Mouse (Mus musculus): ENCODE results near the gene Haspin. TPM values are rescaled to one million over a fixed set of nuclear protein-coding genes. Genes with fewer than 3 reads are reported as not detected.

The Haspin gene
- total and polyA plus RNA-seq, 3 experiments = 15.7 to 27.0 (median 18.6) TPM

DNA sequence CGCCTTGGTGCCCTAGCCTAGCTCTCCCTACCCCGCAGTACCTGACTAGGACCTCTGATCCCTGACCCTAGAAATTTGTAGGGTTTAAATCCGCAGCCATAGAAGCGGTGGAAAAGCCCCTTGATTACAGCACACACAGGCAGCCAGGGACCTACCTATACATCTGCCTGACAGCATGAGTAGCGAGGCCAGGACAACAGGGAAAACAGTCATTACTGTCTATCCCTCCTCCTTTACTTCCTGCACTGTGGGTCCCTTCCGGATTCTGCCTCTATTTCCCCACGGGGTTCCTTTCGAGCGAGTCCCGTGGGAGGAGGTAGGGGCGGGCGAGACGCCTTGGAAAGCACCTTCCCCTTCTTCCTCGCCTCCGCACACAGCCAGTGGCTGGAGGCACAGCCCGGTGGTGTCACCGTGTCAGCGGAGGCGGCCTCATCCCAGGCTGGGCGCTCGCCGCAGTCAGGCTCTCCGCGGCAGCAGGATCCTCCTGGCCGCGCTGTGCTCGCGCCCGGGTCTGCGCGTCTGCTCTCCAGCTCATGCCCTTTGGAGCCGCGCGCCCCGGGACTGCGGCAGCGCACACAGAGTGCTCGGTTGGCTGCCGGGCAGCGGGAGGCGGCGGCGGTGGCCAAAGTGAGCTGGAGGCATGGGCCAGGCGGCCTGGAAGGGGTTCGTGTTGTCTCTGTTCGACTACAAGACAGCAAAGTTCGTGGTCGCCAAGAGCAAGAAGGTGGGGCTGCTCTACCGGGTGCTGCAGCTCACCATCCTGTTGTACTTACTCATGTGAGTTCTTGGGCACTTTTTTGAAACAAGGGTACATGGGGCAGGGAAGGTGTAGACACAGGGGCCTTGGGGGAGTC, 22.1 kb upstream of the Haspin start, which contains the start of gene P2rx5:
Gene P2rx5, plus strand, starts transcription at position 465 of the 854 bp plus-strand sequence.
- peaks cover 53% of the 10 kb centered on the region for H3K27me3 ChIP-seq (replicated peaks)

DNA sequence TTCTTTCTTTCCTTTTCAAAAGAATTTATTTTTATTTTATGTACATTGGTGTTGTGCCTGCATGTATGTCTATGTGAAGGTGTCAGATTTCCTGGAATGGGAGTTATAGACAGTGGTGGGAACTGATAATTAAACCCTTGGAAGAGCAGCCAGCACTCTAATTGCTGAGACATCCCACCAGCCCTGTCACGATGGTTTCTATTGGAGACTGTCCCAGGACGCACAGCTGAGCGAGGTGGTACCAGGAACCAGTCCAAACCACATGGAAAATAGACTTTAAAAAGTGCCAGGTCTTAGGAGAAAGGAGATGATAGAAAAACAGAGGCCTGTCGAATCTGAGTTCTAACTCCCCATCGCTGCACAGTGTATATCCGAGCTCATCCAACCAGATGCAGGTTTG, 17.0 kb upstream of the Haspin start:
- in situ Hi-C loops (cut with MboI; ENCODE audit: low pct_ligation_motif_present, low pct_unique_long_range_greater_than_20kb, low sequenced_read_pairs) (no loop called here), dilution Hi-C loops (cut with MboI; ENCODE audit: extremely low pct_ligation_motif_present, extremely low pct_unique_long_range_greater_than_20kb, low sequenced_read_pairs) (no loop called here)
- TF ChIP-seq ZMIZ1 (IDR thresholded peaks at IDR 0.05; ENCODE audit: low read depth, low read length) (no peak), IRF4 (IDR thresholded peaks at IDR 0.05; ENCODE audit: low read depth, low read length) (no peak), MAFK (IDR thresholded peaks at IDR 0.05; ENCODE audit: insufficient replicate concordance, low read length) (no peak), NRF1 (IDR thresholded peaks at IDR 0.05; ENCODE audit: low read depth, low read length) (no peak), MYC (IDR thresholded peaks at IDR 0.05; ENCODE audit: low read depth, low read length) (no peak), RAD21 (IDR thresholded peaks at IDR 0.05; ENCODE audit: low read depth, low read length) (no peak), USF2 (conservative IDR thresholded peaks at IDR 0.05; ENCODE audit: low read depth, low read length) (no peak), PAX5 (IDR thresholded peaks at IDR 0.05; ENCODE audit: low read length) (no peak), CTCF (conservative IDR thresholded peaks at IDR 0.05 in 1 of 2, IDR thresholded peaks at IDR 0.05 in 1 of 2; ENCODE audit: low read depth in 2 of 2, low read length in 2 of 2) (no peak), JUN (IDR thresholded peaks at IDR 0.05; ENCODE audit: insufficient read depth, low read depth, low read length) (no peak), JUND (conservative IDR thresholded peaks at IDR 0.05; ENCODE audit: low read depth, low read length) (no peak), MXI1 (IDR thresholded peaks at IDR 0.05; ENCODE audit: low read depth, low read length) (no peak), MAZ (IDR thresholded peaks at IDR 0.05; ENCODE audit: low read depth, low read length) (no peak), TCF12 (IDR thresholded peaks at IDR 0.05; ENCODE audit: low read depth, low read length) (no peak)
- Histone ChIP-seq H3K27me3 (replicated peaks) (peaks cover 54% of the 10 kb centered on the region), H3K79me2 (replicated peaks; ENCODE audit: control insufficient read depth, extremely low read depth, insufficient read depth, poor library complexity, severe bottlenecking) (no peaks in the 10 kb centered on the region), H3K4me1 (ENCODE audit: control insufficient read depth in 1 of 2, insufficient read depth in 2 of 2) (peaks cover 0 to 8% of the 10 kb centered on the region in 2 experiments; a peak in 2 of 4 replicates), H3K27ac (ENCODE audit: insufficient read depth, low read depth) (no peak overlapping the region), H3K36me3 (replicated peaks in 1 of 2; ENCODE audit: control insufficient read depth in 1 of 2, insufficient read depth in 1 of 2, low read length in 1 of 2) (no peaks in the 10 kb centered on the region), H3K9ac (ENCODE audit: insufficient read depth, low read depth) (no peak overlapping the region), H3K9me3 (replicated peaks; ENCODE audit: low read length) (no peaks in the 10 kb centered on the region), H3K4me3 (replicated peaks in 1 of 3; ENCODE audit: low read depth in 2 of 3, low read length in 2 of 3, poor library complexity in 1 of 3) (no peak overlapping the region), H3K4me2 (ENCODE audit: insufficient read depth, low read depth, poor library complexity, severe bottlenecking) (no peak overlapping the region)
- DNase-seq (ENCODE audit: extremely low read depth) = no peak

More for the DNA sequence above, 22.1 kb upstream of the Haspin start, which contains the start of gene P2rx5:
- Histone ChIP-seq H3K9me3 (replicated peaks; ENCODE audit: low read length) (no peaks in the 10 kb centered on the region), H3K9ac (ENCODE audit: insufficient read depth, low read depth) (no peak within 1 kb of the TSS), H3K4me1 (ENCODE audit: control insufficient read depth in 1 of 2, insufficient read depth in 2 of 2) (peaks cover 0 to 21% of the 10 kb centered on the region in 2 experiments; a peak in 3 of 4 replicates), H3K79me2 (replicated peaks; ENCODE audit: control insufficient read depth, extremely low read depth, insufficient read depth, poor library complexity, severe bottlenecking) (no peaks in the 10 kb centered on the region), H3K4me2 (ENCODE audit: insufficient read depth, low read depth, poor library complexity, severe bottlenecking) (peak within 1 kb of the TSS; percentile 23; the same call in 1 of the 2 replicates), H3K36me3 (replicated peaks in 1 of 2; ENCODE audit: control insufficient read depth in 1 of 2, insufficient read depth in 1 of 2, low read length in 1 of 2) (peaks cover 0 to 2% of the 10 kb centered on the region in 2 experiments), H3K27ac (ENCODE audit: insufficient read depth, low read depth) (no peak within 1 kb of the TSS), H3K4me3 (replicated peaks in 1 of 3; ENCODE audit: low read depth in 2 of 3, low read length in 2 of 3, poor library complexity in 1 of 3) (peak within 1 kb of the TSS in 2 of 3 experiments; percentile 5 to 38)
- dilution Hi-C loops (cut with MboI; ENCODE audit: extremely low pct_ligation_motif_present, extremely low pct_unique_long_range_greater_than_20kb, low sequenced_read_pairs) (no loop called here), in situ Hi-C loops (cut with MboI; ENCODE audit: low pct_ligation_motif_present, low pct_unique_long_range_greater_than_20kb, low sequenced_read_pairs) (no loop called here)
- peak; percentile 35 for DNase-seq (ENCODE audit: extremely low read depth)
- TF ChIP-seq UBTF (IDR thresholded peaks at IDR 0.05; ENCODE audit: low read depth, low read length) = 0 out of 2 replicates have a peak, but pooled peaks have one; percentile 35
- no peak for TF ChIP-seq MEF2A (IDR thresholded peaks at IDR 0.05; ENCODE audit: borderline replicate concordance, low read depth, low read length)
- 0 out of 2 replicates have a peak, but pooled peaks have one; percentile 35 for TF ChIP-seq ZMIZ1 (IDR thresholded peaks at IDR 0.05; ENCODE audit: low read depth, low read length)
- TF ChIP-seq IRF4 (IDR thresholded peaks at IDR 0.05; ENCODE audit: low read depth, low read length) = no peak
- no peak for TF ChIP-seq MYC (IDR thresholded peaks at IDR 0.05; ENCODE audit: low read depth, low read length)
- no peak for TF ChIP-seq ELF1 (IDR thresholded peaks at IDR 0.05; ENCODE audit: low read depth, low read length)
- no peak for TF ChIP-seq SIN3A (IDR thresholded peaks at IDR 0.05; ENCODE audit: low read length)

Measured in CH12.LX (cell line).